Mouse (Mus musculus): ENCODE data around the gene Ube4b.
"Not testable (repeated sequence)": the region's sequence is repeated elsewhere in the genome, so short reads cannot be mapped to it uniquely, and the experiment has no call there.

The Ube4b gene

GRCm38 (mm10) chr4:149426325-149427199 lies at the start of gene Ube4b:
Gene Ube4b, minus strand, starts transcription at chr4:149426749.
- DNase-seq (ENCODE audit: low read depth), result peak; percentile 98

- DNase-seq (ENCODE audit: low read depth), result no peak
Measured at GRCm38 (mm10) chr4:149475096-149475495, 48.5 kb upstream of the Ube4b start.

GRCm38 (mm10) chr4:149469557-149469956 lies 43.0 kb upstream of the Ube4b start:
- DNase-seq (ENCODE audit: low read depth), result no peak

GRCm38 (mm10) chr4:149463435-149463950 lies 36.9 kb upstream of the Ube4b start:
- peak; percentile 96 for DNase-seq (ENCODE audit: low read depth)

- DNase-seq (ENCODE audit: low read depth), result peak; percentile 88
Measured at GRCm38 (mm10) chr4:149462305-149462971, 35.9 kb upstream of the Ube4b start.

GRCm38 (mm10) chr4:149461579-149462304 lies 35.2 kb upstream of the Ube4b start:
- DNase-seq (ENCODE audit: low read depth), result no peak

- DNase-seq (ENCODE audit: low read depth), result peak; percentile 23
Measured at GRCm38 (mm10) chr4:149460475-149460874, 33.9 kb upstream of the Ube4b start.

GRCm38 (mm10) chr4:149459425-149459824 lies 32.9 kb upstream of the Ube4b start:
- peak; percentile 50 for DNase-seq (ENCODE audit: low read depth)

GRCm38 (mm10) chr4:149458526-149458925 lies 32.0 kb upstream of the Ube4b start:
- peak; percentile 44 for DNase-seq (ENCODE audit: low read depth)

- DNase-seq (ENCODE audit: low read depth), result peak; percentile 16
Measured at GRCm38 (mm10) chr4:149457831-149458430, 31.4 kb upstream of the Ube4b start.

GRCm38 (mm10) chr4:149457163-149457562 lies 30.6 kb upstream of the Ube4b start:
- DNase-seq (ENCODE audit: low read depth), result not testable (repeated sequence)

GRCm38 (mm10) chr4:149454879-149455278 lies 28.3 kb upstream of the Ube4b start, which contains the start of gene Rbp7:
Gene Rbp7, minus strand, starts transcription at chr4:149454978.
- DNase-seq (ENCODE audit: low read depth), result no peak

GRCm38 (mm10) chr4:149454263-149454662 lies 27.7 kb upstream of the Ube4b start:
- no peak for DNase-seq (ENCODE audit: low read depth)

- peak; percentile 79 for DNase-seq (ENCODE audit: low read depth)
Measured at GRCm38 (mm10) chr4:149453656-149454055, 27.1 kb upstream of the Ube4b start.

- peak; percentile 44 for DNase-seq (ENCODE audit: low read depth)
Measured at GRCm38 (mm10) chr4:149450636-149451035, 24.1 kb upstream of the Ube4b start.

GRCm38 (mm10) chr4:149446309-149446708 lies 19.8 kb upstream of the Ube4b start:
- DNase-seq (ENCODE audit: low read depth), result no peak

GRCm38 (mm10) chr4:149445868-149446267 lies 19.3 kb upstream of the Ube4b start:
- peak; percentile 81 for DNase-seq (ENCODE audit: low read depth)

GRCm38 (mm10) chr4:149444964-149445701 lies 18.6 kb upstream of the Ube4b start:
- DNase-seq (ENCODE audit: low read depth), result peak; percentile 96

- DNase-seq (ENCODE audit: low read depth), result no peak
Measured at GRCm38 (mm10) chr4:149444465-149444864, 17.9 kb upstream of the Ube4b start.

- DNase-seq (ENCODE audit: low read depth), result no peak
Measured at GRCm38 (mm10) chr4:149442436-149442835, 15.9 kb upstream of the Ube4b start.

- DNase-seq (ENCODE audit: low read depth), result no peak
Measured at GRCm38 (mm10) chr4:149440576-149440975, 14.0 kb upstream of the Ube4b start.

Data from 416B (cell line).